Mouse (Mus musculus): ENCODE measurements around the gene Men1. TPM values are rescaled to one million over a fixed set of nuclear protein-coding genes. Genes with fewer than 3 reads are reported as not detected.
A peak's percentile ranks its signal among the peaks of the same experiment; 100 is the strongest.

The Men1 gene
- total and polyA plus RNA-seq, 3 experiments = 13.9 to 19.4 (median 14.0) TPM

GRCm38 (mm10) chr19:6336920-6337319, 2.1 kb downstream of the Men1 start:
- Histone ChIP-seq H3K36me3 (ENCODE audit: control insufficient read depth, insufficient read depth, low read length) (no peaks in the 10 kb centered on the region), H3K4me1 (ENCODE audit: control insufficient read depth, insufficient read depth, low read length) (peaks cover 7% of the 10 kb centered on the region), H3K27me3 (ENCODE audit: control insufficient read depth, insufficient read depth, low read length) (no peaks in the 10 kb centered on the region), H3K4me3 (no peak overlapping the region), H3K79me2 (replicated peaks; ENCODE audit: control insufficient read depth, insufficient read depth, low read length) (no peaks in the 10 kb centered on the region; the same call in 1 of the 2 replicates), H3K27ac (no peak overlapping the region), H3K9ac (ENCODE audit: low read depth, low read length) (no peak overlapping the region)
- DNase-seq = no peak
- intact Hi-C loops (cut with DNase I) = loop anchor here (10.0 kb wide), 2 partner anchors 252 to 372 kb away; partner anchors contain the start of genes Cdca5, Gm28374, Pola2 and Tmem262
- TF ChIP-seq POLR2A (IDR thresholded peaks at IDR 0.05; ENCODE audit: insufficient read depth, low read depth, low read length) (no peak), EP300 (IDR thresholded peaks at IDR 0.05; ENCODE audit: insufficient read depth, low read depth, low read length) (no peak), CTCF (IDR thresholded peaks at IDR 0.05) (no peak)
- WGBS = 95% methylated on average over 10 of the region's 10 CpGs

DNA sequence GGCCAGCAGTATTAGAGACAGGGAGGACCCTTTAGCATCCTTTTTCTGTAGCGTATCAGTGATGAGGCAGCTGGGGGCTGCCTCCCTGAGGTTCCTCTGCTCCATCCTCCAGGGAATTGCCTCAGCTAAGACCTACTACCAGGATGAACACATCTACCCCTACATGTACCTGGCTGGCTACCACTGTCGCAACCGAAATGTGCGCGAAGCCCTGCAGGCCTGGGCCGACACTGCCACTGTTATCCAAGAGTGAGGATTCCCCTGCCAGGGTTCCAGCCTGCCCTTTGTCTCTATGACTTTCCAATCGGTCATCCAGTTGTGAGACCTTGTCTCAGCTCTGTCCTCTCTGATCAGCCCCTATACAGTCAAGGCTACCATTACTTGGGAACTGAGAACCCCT, 3.4 kb downstream of the Men1 start:
- Histone ChIP-seq H3K27me3 (ENCODE audit: control insufficient read depth, insufficient read depth, low read length) (no peaks in the 10 kb centered on the region), H3K9ac (ENCODE audit: low read depth, low read length) (no peak overlapping the region), H3K4me3 (no peak overlapping the region), H3K27ac (no peak overlapping the region), H3K4me1 (ENCODE audit: control insufficient read depth, insufficient read depth, low read length) (peaks cover 8% of the 10 kb centered on the region), H3K36me3 (ENCODE audit: control insufficient read depth, insufficient read depth, low read length) (no peaks in the 10 kb centered on the region), H3K79me2 (replicated peaks; ENCODE audit: control insufficient read depth, insufficient read depth, low read length) (no peaks in the 10 kb centered on the region; the same call in 1 of the 2 replicates)
- intact Hi-C loops (cut with DNase I) = loop anchor here (10.0 kb wide), 2 partner anchors 253 to 373 kb away; partner anchors contain the start of genes Cdca5, Gm28374, Pola2 and Tmem262
- 93% methylated on average over 7 of the region's 7 CpGs for WGBS
- DNase-seq = no peak
- TF ChIP-seq EP300 (IDR thresholded peaks at IDR 0.05; ENCODE audit: insufficient read depth, low read depth, low read length) (no peak), CTCF (IDR thresholded peaks at IDR 0.05) (no peak), POLR2A (IDR thresholded peaks at IDR 0.05; ENCODE audit: insufficient read depth, low read depth, low read length) (no peak)

DNA sequence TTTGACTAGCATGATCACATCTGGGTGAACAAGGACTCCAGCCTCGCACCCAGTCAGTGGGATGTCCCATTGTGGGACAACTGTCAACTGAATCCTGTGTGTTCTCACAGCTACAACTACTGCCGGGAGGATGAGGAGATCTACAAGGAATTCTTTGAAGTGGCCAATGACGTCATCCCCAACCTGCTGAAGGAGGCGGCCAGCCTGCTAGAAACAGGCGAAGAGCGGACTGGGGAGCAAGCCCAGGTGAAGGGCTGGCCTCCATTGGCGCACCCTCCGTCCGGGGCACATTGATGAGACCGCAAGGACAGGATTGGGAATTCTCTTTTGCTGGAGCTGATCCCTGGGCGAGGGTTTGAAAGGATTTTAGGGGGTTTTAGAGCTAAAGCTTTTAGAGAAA, 3.9 kb downstream of the Men1 start:
- intact Hi-C loops (cut with DNase I) = loop anchor here (10.0 kb wide), 2 partner anchors 254 to 374 kb away; partner anchors contain the start of genes Cdca5, Gm28374, Pola2 and Tmem262
- TF ChIP-seq EP300 (IDR thresholded peaks at IDR 0.05; ENCODE audit: insufficient read depth, low read depth, low read length) (no peak), CTCF (IDR thresholded peaks at IDR 0.05) (no peak), POLR2A (IDR thresholded peaks at IDR 0.05; ENCODE audit: insufficient read depth, low read depth, low read length) (no peak)
- 93% methylated on average over 11 of the region's 11 CpGs for WGBS
- Histone ChIP-seq H3K79me2 (replicated peaks; ENCODE audit: control insufficient read depth, insufficient read depth, low read length) (no peaks in the 10 kb centered on the region; the same call in 1 of the 2 replicates), H3K36me3 (ENCODE audit: control insufficient read depth, insufficient read depth, low read length) (no peaks in the 10 kb centered on the region), H3K4me3 (no peak overlapping the region), H3K4me1 (ENCODE audit: control insufficient read depth, insufficient read depth, low read length) (peaks cover 11% of the 10 kb centered on the region), H3K27ac (no peak overlapping the region; the same call in 1 of the 2 replicates), H3K9ac (ENCODE audit: low read depth, low read length) (no peak overlapping the region), H3K27me3 (ENCODE audit: control insufficient read depth, insufficient read depth, low read length) (no peaks in the 10 kb centered on the region)
- DNase-seq = no peak

GRCm38 (mm10) chr19:6339191-6339590, 4.4 kb downstream of the Men1 start:
- no peaks in the 10 kb centered on the region; the same call in 1 of the 2 replicates for H3K79me2 ChIP-seq (replicated peaks; ENCODE audit: control insufficient read depth, insufficient read depth, low read length)
- peaks cover 11% of the 10 kb centered on the region for H3K4me1 ChIP-seq (ENCODE audit: control insufficient read depth, insufficient read depth, low read length)
- 92% methylated on average over 6 of the region's 6 CpGs for WGBS
- no peak for DNase-seq
- H3K36me3 ChIP-seq (ENCODE audit: control insufficient read depth, insufficient read depth, low read length) = no peaks in the 10 kb centered on the region
- H3K27me3 ChIP-seq (ENCODE audit: control insufficient read depth, insufficient read depth, low read length) = no peaks in the 10 kb centered on the region
- TF ChIP-seq POLR2A (IDR thresholded peaks at IDR 0.05; ENCODE audit: insufficient read depth, low read depth, low read length) = no peak
- no peak for TF ChIP-seq CTCF (IDR thresholded peaks at IDR 0.05)
- TF ChIP-seq EP300 (IDR thresholded peaks at IDR 0.05; ENCODE audit: insufficient read depth, low read depth, low read length) = no peak
- no peak overlapping the region for H3K9ac ChIP-seq (ENCODE audit: low read depth, low read length)
- H3K27ac ChIP-seq = peak overlapping the region; percentile 97
- intact Hi-C loops (cut with DNase I) = loop anchor here (10.0 kb wide), 2 partner anchors 254 to 374 kb away; partner anchors contain the start of genes Cdca5, Gm28374, Pola2 and Tmem262
- peak overlapping the region; percentile 41; the same call in 1 of the 2 replicates for H3K4me3 ChIP-seq

DNA sequence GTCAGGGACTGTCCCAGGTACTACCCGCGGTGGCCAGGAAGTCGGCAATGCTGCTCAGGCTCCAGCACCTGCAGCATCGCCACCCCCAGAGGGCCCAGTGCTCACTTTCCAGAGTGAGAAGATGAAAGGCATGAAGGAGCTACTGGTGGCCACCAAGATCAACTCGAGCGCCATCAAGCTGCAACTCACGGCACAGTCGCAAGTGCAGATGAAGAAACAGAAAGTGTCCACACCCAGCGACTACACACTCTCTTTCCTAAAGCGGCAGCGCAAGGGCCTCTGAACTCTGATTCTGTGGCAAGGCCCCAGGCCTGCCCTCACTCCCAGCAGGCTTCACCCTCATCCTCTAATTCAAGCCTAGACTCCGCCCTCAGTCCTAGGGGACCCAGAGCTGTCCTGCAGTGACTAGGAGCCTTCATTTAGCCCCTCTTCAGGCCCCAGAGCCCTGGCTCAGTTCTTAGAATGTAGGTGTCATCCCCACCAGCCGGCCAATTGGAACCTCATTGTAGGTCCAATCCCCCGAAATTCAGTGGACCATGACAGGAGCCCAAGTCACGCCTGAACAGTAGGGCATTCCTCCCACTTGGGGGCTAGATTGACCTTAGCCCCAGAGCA, 5.2 kb downstream of the Men1 start:
- intact Hi-C loops (cut with DNase I) = loop anchor here (10.0 kb wide), 2 partner anchors 255 to 375 kb away; partner anchors contain the start of genes Cdca5, Gm28374, Pola2 and Tmem262
- TF ChIP-seq POLR2A (IDR thresholded peaks at IDR 0.05; ENCODE audit: insufficient read depth, low read depth, low read length) (peak; percentile 41), CTCF (IDR thresholded peaks at IDR 0.05) (peak; percentile 63), EP300 (IDR thresholded peaks at IDR 0.05; ENCODE audit: insufficient read depth, low read depth, low read length) (0 out of 2 replicates have a peak, but pooled peaks have one; percentile 47)
- Histone ChIP-seq H3K27me3 (ENCODE audit: control insufficient read depth, insufficient read depth, low read length) (no peaks in the 10 kb centered on the region), H3K4me1 (ENCODE audit: control insufficient read depth, insufficient read depth, low read length) (peaks cover 8% of the 10 kb centered on the region), H3K9ac (ENCODE audit: low read depth, low read length) (peak overlapping the region; percentile 43), H3K79me2 (replicated peaks; ENCODE audit: control insufficient read depth, insufficient read depth, low read length) (no peaks in the 10 kb centered on the region; the same call in 1 of the 2 replicates), H3K27ac (peak overlapping the region; percentile 97), H3K36me3 (ENCODE audit: control insufficient read depth, insufficient read depth, low read length) (no peaks in the 10 kb centered on the region), H3K4me3 (peak overlapping the region; percentile 41)
- 42% methylated on average over 15 of the region's 15 CpGs for WGBS
- DNase-seq = peak; percentile 72 to 83

Measured in heart, adult 2 months (tissue).